Comparison of ENCODE assay signal across 19 mouse cellular contexts in the genomic region with DNA sequence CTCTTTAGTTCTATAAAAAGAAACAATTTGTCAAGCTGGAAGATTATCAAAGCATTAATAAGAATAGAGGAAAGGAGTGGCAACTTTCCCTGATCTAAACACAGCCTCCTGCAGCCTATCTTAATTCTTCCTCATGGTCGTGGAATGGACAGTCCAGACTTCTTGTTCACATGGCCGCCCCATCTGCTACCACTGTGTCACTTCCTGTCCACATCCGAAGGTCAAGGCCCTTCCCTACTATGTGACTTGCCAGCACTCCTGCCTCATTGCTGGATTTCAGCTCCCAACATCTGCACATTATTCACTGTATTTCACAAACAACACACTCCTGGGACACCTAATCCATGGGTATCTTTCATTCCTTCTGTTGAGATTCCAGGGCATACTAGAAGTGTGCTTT.
DNase-seq lines count a peak whose midpoint lies in the region; ATAC-seq lines count a peak whose summit lies in the region.
"Had no signal": no experiment of that assay in that cellular context is flagged by ENCODE, and none has a peak within 500 bp of the region (broad histone marks: within the 10 kb centered on the region; RNA-seq: fewer than 3 reads in every experiment).

No protein-coding gene starts in this region.

- H3K27ac ChIP-seq in limb, embryonic 10.5 days, result no peak overlapping the region
- H3K27ac ChIP-seq: embryonic facial prominence, embryonic 10.5 days; embryonic facial prominence, embryonic 12.5 days; forebrain, embryonic 13.5 days; forebrain, embryonic 15.5 days had no signal

- DNase-seq in heart, adult 11 months, result peak; percentile 95
- no peak for DNase-seq in heart, postnatal 4 days
- DNase-seq in testis, postnatal 14 days (ENCODE audit: low spot score), result peak; percentile 6
- no peak for DNase-seq in testis, postnatal 10 days (ENCODE audit: low spot score)
- DNase-seq in limb, embryonic 10.5 days (ENCODE audit: low spot score), result no peak
- DNase-seq: adrenal gland, adult 2 months; adrenal gland, postnatal 10 days; adrenal gland, postnatal 25 days; cerebellum, adult 11-12 months; cerebellum, adult 2 months; cerebellum, adult 9-10 months; cerebellum, postnatal 10 days; cerebellum, postnatal 25 days had no signal

- no peak for ATAC-seq in megakaryocyte, adult 5-6 weeks (ENCODE audit: poor library complexity, severe bottlenecking)
- ATAC-seq: forebrain, embryonic 13.5 days; forebrain, embryonic 15.5 days had no signal

- H3K9me3 ChIP-seq in megakaryocyte, embryonic 14.5 days, result peaks cover 17% of the 10 kb centered on the region
- no peaks in the 10 kb centered on the region for H3K9me3 ChIP-seq in limb, embryonic 10.5 days (replicated peaks)
- H3K9me3 ChIP-seq: embryonic facial prominence, embryonic 10.5 days; embryonic facial prominence, embryonic 12.5 days; forebrain, embryonic 13.5 days; forebrain, embryonic 15.5 days had no signal

- H3K4me1 ChIP-seq in megakaryocyte, embryonic 14.5 days, result peaks cover 13% of the 10 kb centered on the region; the same call in 1 of the 2 replicates
- peaks cover 15% of the 10 kb centered on the region for H3K4me1 ChIP-seq in limb, embryonic 10.5 days

- H3K4me3 ChIP-seq in megakaryocyte, embryonic 14.5 days (replicated peaks), result peak overlapping the region; percentile 19
- no peak overlapping the region for H3K4me3 ChIP-seq in limb, embryonic 10.5 days
- H3K4me3 ChIP-seq: embryonic facial prominence, embryonic 10.5 days; embryonic facial prominence, embryonic 12.5 days; forebrain, embryonic 13.5 days; forebrain, embryonic 15.5 days had no signal

- H3K36me3 ChIP-seq in megakaryocyte, embryonic 14.5 days (replicated peaks; ENCODE audit: low read length), result no peaks in the 10 kb centered on the region
- H3K36me3 ChIP-seq in limb, embryonic 10.5 days, result no peaks in the 10 kb centered on the region
- H3K36me3 ChIP-seq: embryonic facial prominence, embryonic 10.5 days; embryonic facial prominence, embryonic 12.5 days; forebrain, embryonic 15.5 days had no signal

- WGBS in limb, embryonic 10.5 days, result 83% methylated on average over 3 of the region's 3 CpGs

- H3K27me3 ChIP-seq in megakaryocyte, embryonic 14.5 days (replicated peaks), result no peaks in the 10 kb centered on the region
- no peaks in the 10 kb centered on the region for H3K27me3 ChIP-seq in limb, embryonic 10.5 days (ENCODE audit: low read depth, poor library complexity, severe bottlenecking)
- H3K27me3 ChIP-seq: embryonic facial prominence, embryonic 12.5 days; forebrain, embryonic 13.5 days; forebrain, embryonic 15.5 days had no signal

Comparison
In these comparisons a context has a peak if more than half of its experiments do, and no peak if none do; other contexts are left out.
1. DNase-seq: peak in heart, adult 11 months (single experiment) and testis, postnatal 14 days (single experiment); none in heart, postnatal 4 days (single experiment), testis, postnatal 10 days (single experiment) and limb, embryonic 10.5 days (single experiment).